Mouse (Mus musculus) monocyte, adult 59 days (primary cell): Measurements from ENCODE around the gene Ascl4. TPM values are rescaled to one million over a fixed set of nuclear protein-coding genes. Genes with fewer than 3 reads are reported as not detected.

Experiments
- total RNA-seq, 2 experiments: library from RNA; stranded (reverse); gene quantifications; one replicate each; pipeline ENCODE4 v1.2.4; 2023

Ascl4 gene
- not detected for total RNA-seq

GRCm38 (mm10) chr10:85927676-85928445, at the start of gene Ascl4:
TSS of gene Ascl4 (plus strand) at chr10:85927681.

GRCm38 (mm10) chr10:85916498-85917309, 10.8 kb upstream of the Ascl4 start, which contains the start of gene Prdm4:
TSS of gene Prdm4 (minus strand) at chr10:85917142.

GRCm38 (mm10) chr10:85957464-85957950, 30.0 kb downstream of the Ascl4 start, which contains the start of gene Rtcb:
TSS of gene Rtcb (minus strand) at chr10:85957823.

Other genes starting within 250 kb of the Ascl4 start
- 10 to 100 TPM; 13.9 to 15.2 TPM for gene Pwp1, start 98.2 kb upstream of the Ascl4 start, total RNA-seq
- gene Prdm4, start 10.5 kb upstream of the Ascl4 start, total RNA-seq, result 10 to 100 TPM; 35.4 to 41.2 TPM
- 10 to 100 TPM; 66.9 to 76.1 TPM for gene Rtcb, start 30.1 kb downstream of the Ascl4 start, total RNA-seq
- gene Bpifc, start 84.2 kb downstream of the Ascl4 start, total RNA-seq, result not detected
- gene Fbxo7, start 94.3 kb downstream of the Ascl4 start, total RNA-seq, result 10 to 100 TPM; 29.7 to 32.2 TPM